Mouse (Mus musculus) CH12.LX (cell line): ENCODE data around the gene H2afj. TPM values are rescaled to one million over a fixed set of nuclear protein-coding genes. Genes with fewer than 3 reads are reported as not detected.

Source experiments
- DNase-seq: peaks from one replicate; pipeline ENCODE4 v3.0.0-alpha.2; 2013; ENCODE audit errors: extremely low read depth
- H3K27ac ChIP-seq: 2 replicates; pipeline ENCODE4 v1.5.1; 2012; ENCODE audit warnings: low read depth, mild to moderate bottlenecking, control low read depth, moderate library complexity; ENCODE audit not compliant: insufficient read depth
- H3K27me3 ChIP-seq: replicated peaks from 2 replicates; pipeline ENCODE3; 2012; ENCODE audit warnings: inconsistent platforms
- H3K36me3 ChIP-seq, 2 experiments: replicated peaks in 1 of 2; 2 replicates each; pipeline versions ENCODE3 to v1.6.1; 2012; ENCODE audit warnings: inconsistent platforms in 1 of 2, low read length in 1 of 2, mild to moderate bottlenecking in 1 of 2, mixed read lengths in 1 of 2, moderate library complexity in 1 of 2; ENCODE audit not compliant: control insufficient read depth in 1 of 2, insufficient read depth in 1 of 2
- H3K4me1 ChIP-seq, 2 experiments: 2 replicates each; pipeline ENCODE4 v1.6.1; 2012; ENCODE audit warnings: inconsistent platforms in 1 of 2, moderate library complexity in 1 of 2; ENCODE audit not compliant: insufficient read depth in 2 of 2, control insufficient read depth in 1 of 2
- H3K4me2 ChIP-seq: 2 replicates; pipeline ENCODE4 v1.6.1; 2012; ENCODE audit warnings: low read depth, mild to moderate bottlenecking, control low read depth; ENCODE audit not compliant: poor library complexity, insufficient read depth, severe bottlenecking
- H3K4me3 ChIP-seq, 3 experiments: fragments of 150-350 bp in 1 of 3; sonication (generic) in 1 of 3; replicated peaks in 1 of 3; 2 replicates each; pipeline versions ENCODE3 to v1.5.1; 2011 to 2012; ENCODE audit warnings: low read depth in 2 of 3, low read length in 2 of 3, mild to moderate bottlenecking in 2 of 3, moderate library complexity in 2 of 3, control low read depth in 1 of 3, improper control_type of control experiment in 1 of 3, inconsistent platforms in 1 of 3, mixed read lengths in 1 of 3; ENCODE audit not compliant: poor library complexity in 1 of 3
- H3K79me2 ChIP-seq: replicated peaks from 2 replicates; pipeline ENCODE4 v1.6.1; 2012; ENCODE audit warnings: mild to moderate bottlenecking, moderate library complexity; ENCODE audit not compliant: control insufficient read depth, poor library complexity, insufficient read depth, severe bottlenecking; ENCODE audit errors: extremely low read depth
- H3K9ac ChIP-seq: 2 replicates; pipeline ENCODE4 v1.6.1; 2012; ENCODE audit warnings: low read depth, mild to moderate bottlenecking, control low read depth, moderate library complexity; ENCODE audit not compliant: insufficient read depth
- H3K9me3 ChIP-seq: replicated peaks from 2 replicates; pipeline ENCODE3; 2012; ENCODE audit warnings: low read length, inconsistent platforms, mixed read lengths
- BHLHE40 ChIP-seq: IDR thresholded peaks from 2 replicates; pipeline ENCODE4 v1.6.1; 2011; ENCODE audit warnings: mild to moderate bottlenecking, low read depth, low read length, improper control_type of control experiment
- CHD1 ChIP-seq: IDR thresholded peaks from 2 replicates; pipeline ENCODE4 v1.6.1; 2012; ENCODE audit warnings: low read depth, low read length, improper control_type of control experiment, inconsistent platforms
- CTCF ChIP-seq, 2 experiments: IDR thresholded peaks in 1 of 2; conservative IDR thresholded peaks in 1 of 2; 2 replicates each; pipeline ENCODE4 v1.5.1; 2011 to 2012; ENCODE audit warnings: low read depth in 2 of 2, low read length in 2 of 2, improper control_type of control experiment in 1 of 2, inconsistent platforms in 1 of 2, mild to moderate bottlenecking in 1 of 2, moderate library complexity in 1 of 2
- E2F4 ChIP-seq: IDR thresholded peaks from 2 replicates; pipeline ENCODE4 v1.6.1; 2011; ENCODE audit warnings: low read depth, low read length, improper control_type of control experiment; ENCODE audit not compliant: insufficient replicate concordance
- ELF1 ChIP-seq: IDR thresholded peaks from 2 replicates; pipeline ENCODE4 v1.6.1; 2014; ENCODE audit warnings: low read depth, mild to moderate bottlenecking, inconsistent platforms, low read length, improper control_type of control experiment
- EP300 ChIP-seq: IDR thresholded peaks from 2 replicates; pipeline ENCODE4 v1.6.1; 2011; ENCODE audit warnings: low read length, improper control_type of control experiment
- GABPA ChIP-seq: IDR thresholded peaks from 2 replicates; pipeline ENCODE4 v1.6.1; 2012; ENCODE audit warnings: low read depth, low read length, improper control_type of control experiment, inconsistent platforms; ENCODE audit not compliant: insufficient replicate concordance
- HCFC1 ChIP-seq: IDR thresholded peaks from 2 replicates; pipeline ENCODE4 v1.6.1; 2012; ENCODE audit warnings: low read depth, mild to moderate bottlenecking, inconsistent platforms, low read length, improper control_type of control experiment
- JUND ChIP-seq: conservative IDR thresholded peaks from 2 replicates; pipeline ENCODE4 v1.6.1; 2011; ENCODE audit warnings: low read depth, low read length, improper control_type of control experiment
- MAFK ChIP-seq: IDR thresholded peaks from 2 replicates; pipeline ENCODE4 v1.6.1; 2011; ENCODE audit warnings: low read length, improper control_type of control experiment; ENCODE audit not compliant: insufficient replicate concordance
- MAZ ChIP-seq: IDR thresholded peaks from 2 replicates; pipeline ENCODE4 v1.6.1; 2012; ENCODE audit warnings: low read depth, mild to moderate bottlenecking, inconsistent platforms, low read length, improper control_type of control experiment, moderate library complexity
- MEF2A ChIP-seq: IDR thresholded peaks from 2 replicates; pipeline ENCODE4 v1.6.1; 2014; ENCODE audit warnings: low read depth, mild to moderate bottlenecking, inconsistent platforms, low read length, improper control_type of control experiment, borderline replicate concordance
- MXI1 ChIP-seq: IDR thresholded peaks from 2 replicates; pipeline ENCODE4 v1.6.1; 2011; ENCODE audit warnings: mild to moderate bottlenecking, low read depth, low read length, improper control_type of control experiment
- NELFE ChIP-seq: IDR thresholded peaks from 2 replicates; pipeline ENCODE4 v1.6.1; 2011; ENCODE audit warnings: low read depth, low read length, improper control_type of control experiment
- NRF1 ChIP-seq: IDR thresholded peaks from 2 replicates; pipeline ENCODE4 v1.6.1; 2014; ENCODE audit warnings: low read depth, mild to moderate bottlenecking, inconsistent platforms, low read length, improper control_type of control experiment, moderate library complexity
- PAX5 ChIP-seq: IDR thresholded peaks from 2 replicates; pipeline ENCODE4 v1.6.1; 2012; ENCODE audit warnings: low read length, inconsistent platforms, mixed read lengths
- POLR2A ChIP-seq: IDR thresholded peaks from 2 replicates; pipeline ENCODE4 v1.6.1; 2011; ENCODE audit warnings: low read depth, mild to moderate bottlenecking, improper control_type of control experiment, low read length
- RAD21 ChIP-seq: IDR thresholded peaks from 2 replicates; pipeline ENCODE4 v1.6.1; 2011; ENCODE audit warnings: low read depth, mild to moderate bottlenecking, low read length, improper control_type of control experiment, moderate library complexity
- SIN3A ChIP-seq: IDR thresholded peaks from 2 replicates; pipeline ENCODE4 v1.6.1; 2012; ENCODE audit warnings: low read length, improper control_type of control experiment, inconsistent platforms
- SMC3 ChIP-seq: IDR thresholded peaks from 2 replicates; pipeline ENCODE4 v1.6.1; 2011; ENCODE audit warnings: low read depth, low read length, improper control_type of control experiment
- ZMIZ1 ChIP-seq: IDR thresholded peaks from 2 replicates; pipeline ENCODE4 v1.6.1; 2012; ENCODE audit warnings: low read depth, mild to moderate bottlenecking, inconsistent platforms, low read length, improper control_type of control experiment
- ZNF384 ChIP-seq: IDR thresholded peaks from 2 replicates; pipeline ENCODE4 v1.6.1; 2012; ENCODE audit warnings: low read depth, low read length, improper control_type of control experiment, inconsistent platforms
- dilution Hi-C: fragments of 300-500 bp; cut with MboI; formaldehyde crosslinking; loops from 2 replicates; pipeline ENCODE4 v1.14.3; 2020; ENCODE audit warnings: low sequenced_read_pairs; ENCODE audit not compliant: extremely low pct_unique_long_range_greater_than_20kb, extremely low pct_ligation_motif_present
- in situ Hi-C: fragments of 300-500 bp; cut with MboI; formaldehyde crosslinking; loops from 3 replicates; pipeline ENCODE4 v1.14.3; 2019; ENCODE audit warnings: low sequenced_read_pairs, low pct_ligation_motif_present, low pct_unique_long_range_greater_than_20kb, mixed read lengths
- polyA plus RNA-seq: library from polyadenylated mRNA; unstranded; fragments of >175 nt; gene quantifications from 2 replicates; pipeline ENCODE4 v1.2.1, GENCODE M21; 2012; ENCODE audit warnings: low read depth; ENCODE audit not compliant: insufficient read length
- total RNA-seq, 2 experiments: library from RNA; depleted of rRNA; stranded (reverse); fragments of 300-350 nt in 1 of 2; fragments of >200 nt in 1 of 2; gene quantifications; 2 replicates each; pipeline ENCODE4 v1.2.3; 2012 to 2014

Gene H2afj
- total and polyA plus RNA-seq, 3 experiments = 124 to 217 (median 158) TPM

DNA sequence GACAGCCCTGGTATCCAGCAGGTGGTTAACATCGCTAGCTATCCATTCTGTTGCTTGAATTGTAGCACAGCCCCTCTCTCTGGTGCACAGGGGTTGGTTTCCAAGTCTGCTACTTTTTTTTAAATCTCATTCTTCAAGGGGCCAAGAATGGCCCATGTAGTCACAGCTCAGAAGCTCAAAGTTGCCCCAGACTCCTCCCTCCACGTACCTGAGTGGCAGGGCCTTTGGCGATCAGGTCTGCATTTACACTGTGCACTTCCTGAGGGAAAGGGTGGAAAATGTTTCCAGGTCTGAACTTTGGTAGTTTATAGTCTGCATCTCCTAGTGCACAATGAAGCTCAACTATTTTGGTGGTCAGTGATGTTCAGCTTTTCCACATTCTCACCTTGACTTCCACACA lies 39.2 kb downstream of the H2afj start:
- TF ChIP-seq ZMIZ1 (no peak), SMC3 (no peak), ELF1 (no peak), CTCF (conservative IDR thresholded peaks at IDR 0.05 in 1 of 2, IDR thresholded peaks at IDR 0.05 in 1 of 2; ENCODE audit: low read depth in 2 of 2, low read length in 2 of 2) (no peak), NRF1 (no peak), MAFK (no peak), BHLHE40 (no peak), MAZ (no peak), GABPA (no peak), POLR2A (no peak), RAD21 (no peak)
- H3K79me2 ChIP-seq = peaks cover 7% of the 10 kb centered on the region
- peaks cover 27 to 76% of the 10 kb centered on the region in 2 experiments for H3K36me3 ChIP-seq
- no peak overlapping the region for H3K4me2 ChIP-seq
- no peak for DNase-seq
- no peak overlapping the region for H3K9ac ChIP-seq
- no peak overlapping the region for H3K4me3 ChIP-seq
- no peak overlapping the region for H3K27ac ChIP-seq
- dilution Hi-C loops = no loop called here
- in situ Hi-C loops = no loop called here
- no peaks in the 10 kb centered on the region for H3K9me3 ChIP-seq
- H3K4me1 ChIP-seq = peaks cover 17 to 60% of the 10 kb centered on the region in 2 experiments
- H3K27me3 ChIP-seq = no peaks in the 10 kb centered on the region

DNA sequence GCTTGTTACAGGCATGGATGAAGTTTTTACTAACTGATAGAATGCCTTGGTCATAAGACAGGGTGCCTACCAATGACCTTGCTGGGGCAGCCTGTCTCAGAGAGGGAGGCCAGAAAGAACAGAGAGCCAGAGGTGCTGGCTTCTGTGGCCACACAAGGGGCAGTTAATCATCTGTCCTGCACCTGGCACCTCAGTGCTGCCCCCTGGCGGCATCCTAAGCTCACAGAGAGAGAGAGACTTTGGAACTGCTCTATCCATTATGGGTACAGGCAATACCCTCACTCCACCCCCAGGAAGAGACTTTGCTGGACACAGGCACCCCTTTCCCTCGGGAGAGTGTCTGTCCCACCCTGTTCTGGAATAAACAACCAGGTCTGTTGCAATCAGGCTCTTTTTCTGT lies 39.7 kb downstream of the H2afj start:
- Histone ChIP-seq H3K27ac (no peak overlapping the region), H3K4me2 (no peak overlapping the region), H3K4me3 (no peak overlapping the region), H3K36me3 (peaks cover 23 to 71% of the 10 kb centered on the region in 2 experiments), H3K9me3 (no peaks in the 10 kb centered on the region), H3K4me1 (peaks cover 17 to 60% of the 10 kb centered on the region in 2 experiments), H3K79me2 (peaks cover 7% of the 10 kb centered on the region), H3K27me3 (no peaks in the 10 kb centered on the region), H3K9ac (no peak overlapping the region)
- dilution Hi-C loops (no loop called here), in situ Hi-C loops (no loop called here)
- peak; percentile 72 for DNase-seq
- TF ChIP-seq RAD21 (peak; percentile 25), SMC3 (peak; percentile 59), EP300 (no peak), CTCF (conservative IDR thresholded peaks at IDR 0.05 in 1 of 2, IDR thresholded peaks at IDR 0.05 in 1 of 2; ENCODE audit: low read depth in 2 of 2, low read length in 2 of 2) (peak; percentile 73 to 76)

DNA sequence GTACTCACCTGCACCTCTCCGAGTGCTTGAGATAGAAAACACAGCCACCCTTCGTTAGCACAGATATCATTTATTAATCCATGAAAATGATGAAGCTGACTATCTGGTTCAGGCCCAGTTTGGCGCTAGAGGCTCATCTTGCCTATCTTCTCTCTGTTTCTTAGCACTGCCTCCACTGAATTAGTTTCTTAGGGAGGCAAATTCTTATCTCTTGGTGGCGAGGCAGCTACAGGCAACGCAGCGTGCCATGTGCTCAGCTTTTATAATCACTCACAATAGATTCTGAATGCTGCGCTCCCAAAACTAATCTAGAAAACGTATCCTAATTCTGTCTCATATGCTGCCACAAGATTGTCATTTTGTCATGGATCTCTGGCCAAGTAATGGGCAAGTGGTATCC lies 40.4 kb downstream of the H2afj start:
- no peak for TF ChIP-seq MEF2A
- no peak for TF ChIP-seq ZMIZ1
- no peak for TF ChIP-seq BHLHE40
- no peak for TF ChIP-seq MAFK
- TF ChIP-seq SIN3A = no peak
- TF ChIP-seq HCFC1 = no peak
- no peak for TF ChIP-seq PAX5
- TF ChIP-seq JUND = no peak
- no peak for TF ChIP-seq RAD21
- TF ChIP-seq CTCF (conservative IDR thresholded peaks at IDR 0.05 in 1 of 2, IDR thresholded peaks at IDR 0.05 in 1 of 2; ENCODE audit: low read depth in 2 of 2, low read length in 2 of 2) = no peak
- TF ChIP-seq NRF1 = no peak
- TF ChIP-seq MXI1 = no peak
- TF ChIP-seq CHD1 = no peak
- no peak for TF ChIP-seq GABPA
- TF ChIP-seq NELFE = no peak
- TF ChIP-seq E2F4 = no peak
- TF ChIP-seq ZNF384 = no peak
- TF ChIP-seq, all 38 proteins: peak for 0
- H3K36me3 ChIP-seq = peaks cover 21 to 65% of the 10 kb centered on the region in 2 experiments
- peaks cover 7% of the 10 kb centered on the region for H3K79me2 ChIP-seq
- H3K27ac ChIP-seq = no peak overlapping the region
- H3K4me2 ChIP-seq = no peak overlapping the region
- no peaks in the 10 kb centered on the region for H3K27me3 ChIP-seq
- peaks cover 18 to 63% of the 10 kb centered on the region in 2 experiments for H3K4me1 ChIP-seq
- H3K4me3 ChIP-seq = no peak overlapping the region
- no peak for DNase-seq
- in situ Hi-C loops (no loop called here), dilution Hi-C loops (no loop called here)
- H3K9ac ChIP-seq = no peak overlapping the region
- no peaks in the 10 kb centered on the region for H3K9me3 ChIP-seq
